Mouse (Mus musculus): ENCODE data around the gene Prlhr. TPM values are rescaled to one million over a fixed set of nuclear protein-coding genes. Genes with fewer than 3 reads are reported as not detected.

Gene Prlhr
- polyA plus RNA-seq (2015; fragmentation: Nextera tagmentation; extraction: Ambion mirVana) = 0.19 and 0.47 TPM in 2 replicates

- Histone ChIP-seq H3K4me2 (peak within 1 kb of the TSS; percentile 68), H3K27me3 (replicated peaks) (peaks cover 40% of the 10 kb centered on the region), H3K4me3 (replicated peaks) (peak within 1 kb of the TSS; percentile 42), H3K4me1 (peaks cover 32% of the 10 kb centered on the region), H3K27ac (replicated peaks) (no peak within 1 kb of the TSS), H3K9ac (replicated peaks) (peak within 1 kb of the TSS; percentile 37), H3K9me3 (replicated peaks) (no peaks in the 10 kb centered on the region), H3K36me3 (no peaks in the 10 kb centered on the region)
- peak; percentile 45 for ATAC-seq (ENCODE audit: low FRiP score)
- WGBS = 4% methylated on average over 17 of the region's 17 CpGs
Observed at GRCm38 (mm10) chr19:60468254-60468762, at the start of gene Prlhr. TSS of gene Prlhr (minus strand) at chr19:60468304.

DNA sequence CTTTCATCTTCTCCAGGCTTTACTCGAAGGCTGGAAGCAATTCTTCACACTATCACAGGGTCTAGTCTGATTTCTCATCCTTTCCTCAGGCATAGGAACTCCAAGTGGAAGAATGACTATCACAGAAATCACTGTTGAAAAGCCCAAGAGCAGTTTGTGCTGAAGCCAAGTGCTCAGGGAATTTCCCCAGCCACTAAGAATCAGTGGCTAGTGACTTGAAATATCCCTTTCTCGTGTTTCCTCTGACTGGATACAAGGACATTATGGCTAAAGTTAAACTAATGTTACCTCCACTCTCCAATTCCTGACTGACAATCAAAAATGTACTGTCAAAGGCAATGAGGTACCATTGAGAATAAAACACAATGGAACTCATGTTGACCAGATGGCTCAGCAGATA is 47.0 kb upstream of the Prlhr start:
- ATAC-seq (ENCODE audit: low FRiP score) = no peak
- WGBS = 77% methylated on average over 2 of the region's 2 CpGs
- no peaks in the 10 kb centered on the region for H3K9me3 ChIP-seq (replicated peaks)

DNA sequence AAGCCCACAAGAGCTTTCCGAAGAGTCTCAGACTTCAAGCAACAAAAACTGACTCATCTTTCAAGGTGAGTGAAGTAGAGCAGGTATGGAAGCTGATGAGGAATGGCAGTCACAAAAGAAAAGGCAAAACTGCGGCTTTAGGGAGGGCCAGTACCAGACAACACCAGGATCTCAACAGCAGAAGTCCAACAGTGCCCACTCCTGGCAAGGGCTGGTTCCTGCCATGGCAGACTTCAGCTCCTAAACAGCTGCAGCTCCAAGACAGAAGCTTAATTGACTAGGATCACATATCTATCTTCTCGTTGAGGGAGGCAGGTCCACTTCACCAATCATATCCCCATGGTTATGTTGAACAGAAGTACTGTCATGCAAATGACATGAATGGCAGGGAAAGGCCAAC is 45.3 kb upstream of the Prlhr start:
- no peak for ATAC-seq (ENCODE audit: low FRiP score)
- 51% methylated on average over 3 of the region's 3 CpGs for WGBS

More for the DNA sequence above, 47.0 kb upstream of the Prlhr start:
- no peaks in the 10 kb centered on the region for H3K4me1 ChIP-seq
- no peak overlapping the region for H3K4me3 ChIP-seq (replicated peaks)
- no peaks in the 10 kb centered on the region for H3K36me3 ChIP-seq
- no peak overlapping the region for H3K27ac ChIP-seq (replicated peaks)
- H3K9ac ChIP-seq (replicated peaks) = no peak overlapping the region
- no peaks in the 10 kb centered on the region for H3K27me3 ChIP-seq (replicated peaks)
- H3K4me2 ChIP-seq = no peak overlapping the region

GRCm38 (mm10) chr19:60500209-60500608 is 32.1 kb upstream of the Prlhr start:
- H3K27ac ChIP-seq (replicated peaks) = no peak overlapping the region
- no peaks in the 10 kb centered on the region for H3K9me3 ChIP-seq (replicated peaks)
- no peak overlapping the region for H3K4me2 ChIP-seq
- H3K4me1 ChIP-seq = no peaks in the 10 kb centered on the region
- no peaks in the 10 kb centered on the region for H3K27me3 ChIP-seq (replicated peaks)
- no peak overlapping the region for H3K4me3 ChIP-seq (replicated peaks)
- H3K9ac ChIP-seq (replicated peaks) = no peak overlapping the region
- no peak for ATAC-seq (ENCODE audit: low FRiP score)
- H3K36me3 ChIP-seq = no peaks in the 10 kb centered on the region

More for the DNA sequence above, 45.3 kb upstream of the Prlhr start:
- Histone ChIP-seq H3K4me3 (replicated peaks) (no peak overlapping the region), H3K4me2 (no peak overlapping the region), H3K36me3 (no peaks in the 10 kb centered on the region), H3K9ac (replicated peaks) (no peak overlapping the region), H3K4me1 (no peaks in the 10 kb centered on the region), H3K27ac (replicated peaks) (no peak overlapping the region), H3K9me3 (replicated peaks) (no peaks in the 10 kb centered on the region), H3K27me3 (replicated peaks) (no peaks in the 10 kb centered on the region)

GRCm38 (mm10) chr19:60497171-60497570 is 29.1 kb upstream of the Prlhr start:
- 74% methylated on average over 4 of the region's 4 CpGs for WGBS
- Histone ChIP-seq H3K27me3 (replicated peaks) (no peaks in the 10 kb centered on the region), H3K27ac (replicated peaks) (no peak overlapping the region), H3K36me3 (no peaks in the 10 kb centered on the region), H3K4me3 (replicated peaks) (no peak overlapping the region), H3K9me3 (replicated peaks) (no peaks in the 10 kb centered on the region), H3K9ac (replicated peaks) (no peak overlapping the region), H3K4me2 (no peak overlapping the region), H3K4me1 (no peaks in the 10 kb centered on the region)
- ATAC-seq (ENCODE audit: low FRiP score) = no peak

- no peaks in the 10 kb centered on the region for H3K9me3 ChIP-seq (replicated peaks)
- no peaks in the 10 kb centered on the region for H3K36me3 ChIP-seq
- H3K4me1 ChIP-seq = no peaks in the 10 kb centered on the region
- 62% methylated on average over 3 of the region's 3 CpGs for WGBS
- no peaks in the 10 kb centered on the region for H3K27me3 ChIP-seq (replicated peaks)
- no peak overlapping the region for H3K4me2 ChIP-seq
- no peak overlapping the region for H3K9ac ChIP-seq (replicated peaks)
- no peak overlapping the region for H3K4me3 ChIP-seq (replicated peaks)
- no peak for ATAC-seq (ENCODE audit: low FRiP score)
- no peak overlapping the region for H3K27ac ChIP-seq (replicated peaks)
Observed at GRCm38 (mm10) chr19:60495772-60496171, 27.7 kb upstream of the Prlhr start.

DNA sequence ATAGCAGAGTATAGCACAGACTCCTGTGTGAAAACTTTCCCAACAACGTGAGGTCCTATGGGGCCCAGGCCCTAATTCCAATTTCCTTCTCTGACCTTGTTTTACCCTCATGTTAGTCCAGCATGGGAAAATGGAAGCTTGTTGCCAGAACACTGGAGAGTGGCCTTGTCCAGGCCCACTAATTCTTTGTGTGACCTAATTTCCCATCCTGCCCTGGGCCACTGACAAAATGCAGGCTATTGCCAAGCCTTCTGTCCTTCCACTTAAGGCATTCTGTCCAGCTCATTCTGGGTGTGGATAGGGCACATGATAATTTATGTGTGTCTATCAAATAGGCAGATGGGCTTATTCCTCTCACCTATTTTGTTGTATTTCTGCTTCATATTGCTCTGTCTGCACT is 21.5 kb upstream of the Prlhr start:
- Histone ChIP-seq H3K36me3 (no peaks in the 10 kb centered on the region), H3K27ac (replicated peaks) (no peak overlapping the region), H3K27me3 (replicated peaks) (no peaks in the 10 kb centered on the region), H3K4me2 (no peak overlapping the region), H3K4me1 (no peaks in the 10 kb centered on the region), H3K9me3 (replicated peaks) (no peaks in the 10 kb centered on the region), H3K9ac (replicated peaks) (no peak overlapping the region), H3K4me3 (replicated peaks) (no peak overlapping the region)
- WGBS = 86% methylated on average over 1 of the region's 1 CpGs
- no peak for ATAC-seq (ENCODE audit: low FRiP score)

DNA sequence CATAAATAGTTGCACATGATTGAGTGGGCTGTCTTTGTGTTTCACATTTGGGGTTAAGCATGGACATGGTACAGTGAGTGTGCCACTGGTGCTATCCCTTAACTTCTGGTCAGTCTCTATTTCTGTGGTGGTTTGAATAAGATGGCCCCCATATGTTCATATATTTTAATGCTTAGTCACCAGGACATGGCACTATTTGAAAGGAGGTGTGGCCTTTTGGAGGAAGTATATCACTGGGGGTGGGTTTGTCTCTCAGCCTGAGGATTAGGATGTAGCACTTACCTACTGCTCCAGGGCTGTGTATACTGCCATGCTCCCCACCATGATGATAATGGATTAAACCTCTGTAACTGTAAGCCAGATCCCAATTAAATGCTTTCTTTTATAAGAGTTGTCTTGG is 17.2 kb upstream of the Prlhr start:
- no peak overlapping the region for H3K4me3 ChIP-seq (replicated peaks)
- no peak overlapping the region for H3K9ac ChIP-seq (replicated peaks)
- no peaks in the 10 kb centered on the region for H3K36me3 ChIP-seq
- no peak for ATAC-seq (ENCODE audit: low FRiP score)
- H3K4me2 ChIP-seq = no peak overlapping the region
- H3K27me3 ChIP-seq (replicated peaks) = no peaks in the 10 kb centered on the region
- no peak overlapping the region for H3K27ac ChIP-seq (replicated peaks)
- H3K9me3 ChIP-seq (replicated peaks) = no peaks in the 10 kb centered on the region
- H3K4me1 ChIP-seq = no peaks in the 10 kb centered on the region

DNA sequence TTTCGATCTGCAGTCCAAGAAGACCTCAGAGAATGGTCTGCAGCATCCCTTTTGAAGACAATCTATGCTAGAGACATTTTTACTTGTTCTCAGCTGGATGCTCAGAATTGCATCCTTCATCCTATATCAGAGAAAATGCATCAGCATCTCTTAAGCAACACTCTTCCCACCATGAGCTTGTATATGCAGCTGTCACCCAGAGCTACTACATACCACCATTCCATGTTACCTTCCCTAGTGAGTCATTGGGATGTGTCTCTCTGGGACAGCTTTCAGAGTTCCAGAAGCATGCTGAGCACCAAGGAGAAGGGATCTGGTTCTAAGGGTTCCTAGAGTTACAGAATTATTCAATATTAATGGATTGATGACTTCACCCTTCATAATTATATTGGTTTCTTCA is 10.8 kb upstream of the Prlhr start:
- no peak overlapping the region for H3K27ac ChIP-seq (replicated peaks)
- WGBS = 56% methylated on average over 1 of the region's 1 CpGs
- H3K27me3 ChIP-seq (replicated peaks) = no peaks in the 10 kb centered on the region
- H3K36me3 ChIP-seq = no peaks in the 10 kb centered on the region
- no peaks in the 10 kb centered on the region for H3K9me3 ChIP-seq (replicated peaks)
- H3K4me1 ChIP-seq = no peaks in the 10 kb centered on the region
- H3K4me2 ChIP-seq = no peak overlapping the region
- H3K9ac ChIP-seq (replicated peaks) = no peak overlapping the region
- ATAC-seq (ENCODE audit: low FRiP score) = no peak
- H3K4me3 ChIP-seq (replicated peaks) = no peak overlapping the region

- no peaks in the 10 kb centered on the region for H3K27me3 ChIP-seq (replicated peaks)
- H3K9me3 ChIP-seq (replicated peaks) = no peaks in the 10 kb centered on the region
- H3K4me3 ChIP-seq (replicated peaks) = no peak overlapping the region
- no peak overlapping the region for H3K9ac ChIP-seq (replicated peaks)
- H3K36me3 ChIP-seq = no peaks in the 10 kb centered on the region
- no peak overlapping the region for H3K4me2 ChIP-seq
- ATAC-seq (ENCODE audit: low FRiP score) = no peak
- no peaks in the 10 kb centered on the region for H3K4me1 ChIP-seq
- H3K27ac ChIP-seq (replicated peaks) = no peak overlapping the region
- 61% methylated on average over 2 of the region's 2 CpGs for WGBS
Observed at GRCm38 (mm10) chr19:60477788-60478187, 9.7 kb upstream of the Prlhr start.

DNA sequence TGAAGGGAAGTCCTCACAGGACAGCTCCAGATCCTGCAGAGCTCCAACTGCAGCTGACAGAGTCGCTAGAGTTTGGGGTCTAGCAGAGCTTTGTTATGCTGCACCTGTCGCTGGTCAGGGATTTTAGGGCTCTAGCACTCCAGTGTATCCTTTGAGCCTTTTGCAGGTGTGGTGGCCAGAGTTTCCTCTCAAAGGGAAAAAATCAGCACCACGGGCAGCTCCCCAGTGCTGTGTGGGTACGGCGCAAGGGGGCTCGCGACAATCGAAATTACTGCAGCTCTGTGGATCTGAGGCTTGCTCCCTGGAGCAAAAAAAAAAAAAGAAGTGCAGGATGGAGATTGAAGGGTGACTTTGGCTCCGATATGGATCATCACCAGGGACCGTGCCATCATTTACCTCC is 742 bp upstream of the Prlhr start:
- peaks cover 30% of the 10 kb centered on the region for H3K4me1 ChIP-seq
- ATAC-seq (ENCODE audit: low FRiP score) = no peak
- no peak overlapping the region for H3K27ac ChIP-seq (replicated peaks)
- no peak overlapping the region for H3K9ac ChIP-seq (replicated peaks)
- H3K4me2 ChIP-seq = peak overlapping the region; percentile 68
- peak overlapping the region; percentile 42 for H3K4me3 ChIP-seq (replicated peaks)
- H3K9me3 ChIP-seq (replicated peaks) = no peaks in the 10 kb centered on the region
- 1% methylated on average over 10 of the region's 10 CpGs for WGBS
- H3K36me3 ChIP-seq = no peaks in the 10 kb centered on the region
- peaks cover 40% of the 10 kb centered on the region for H3K27me3 ChIP-seq (replicated peaks)

- WGBS = 13% methylated on average over 31 of the region's 31 CpGs
Observed at GRCm38 (mm10) chr19:60467588-60468007, 506 bp downstream of the Prlhr start.

More at GRCm38 (mm10) chr19:60467588-60468007, 506 bp downstream of the Prlhr start:
- H3K4me2 ChIP-seq = peak overlapping the region; percentile 68
- H3K9ac ChIP-seq (replicated peaks) = no peak overlapping the region; the same call in 1 of the 2 replicates
- H3K27ac ChIP-seq (replicated peaks) = no peak overlapping the region
- peaks cover 40% of the 10 kb centered on the region for H3K27me3 ChIP-seq (replicated peaks)
- H3K4me3 ChIP-seq (replicated peaks) = peak overlapping the region; percentile 42
- H3K36me3 ChIP-seq = no peaks in the 10 kb centered on the region
- H3K9me3 ChIP-seq (replicated peaks) = no peaks in the 10 kb centered on the region
- H3K4me1 ChIP-seq = peaks cover 32% of the 10 kb centered on the region
- peak; percentile 14 for ATAC-seq (ENCODE audit: low FRiP score)
